Mouse (Mus musculus) urinary bladder, postnatal 25 days (tissue): ENCODE results near the gene Gm8082.
"Not testable (repeated sequence)": the region's sequence is repeated elsewhere in the genome, so short reads cannot be mapped to it uniquely, and the experiment has no call there.

Experiments
- DNase-seq: peaks from one replicate; pipeline ENCODE4 v3.0.0; 2022; ENCODE audit warnings: low spot score

The Gm8082 gene

GRCm38 (mm10) chr14:42993524-42993923 is at the start of gene Gm8082:
TSS of gene Gm8082 (minus strand) at chr14:42993624.
- not testable (repeated sequence) for DNase-seq

- DNase-seq, result not testable (repeated sequence)
Measured at GRCm38 (mm10) chr14:43015528-43015927, 22.1 kb upstream of the Gm8082 start, which contains the start of gene Gm10376. TSS of gene Gm10376 (minus strand) at chr14:43015628.
